Mouse (Mus musculus) heart, postnatal 10 days (tissue): ENCODE results near the gene Ipo4. TPM values are rescaled to one million over a fixed set of nuclear protein-coding genes. Genes with fewer than 3 reads are reported as not detected.

Experiments used
- DNase-seq, 2 experiments: peaks; one replicate each; pipeline ENCODE4 v3.0.0; 2021
- intact Hi-C: fragments of 180-260 bp; cut with DNase I; formaldehyde crosslinking; loops from one replicate; pipeline ENCODE4 v1.15.1; 2025
- total RNA-seq, 2 experiments: library from RNA; stranded (reverse); gene quantifications; 2 replicates each; pipeline ENCODE4 v1.2.3; 2021

Ipo4 gene
- total RNA-seq, 2 experiments from 2014 or later: 54.7 to 55.0 TPM

DNA sequence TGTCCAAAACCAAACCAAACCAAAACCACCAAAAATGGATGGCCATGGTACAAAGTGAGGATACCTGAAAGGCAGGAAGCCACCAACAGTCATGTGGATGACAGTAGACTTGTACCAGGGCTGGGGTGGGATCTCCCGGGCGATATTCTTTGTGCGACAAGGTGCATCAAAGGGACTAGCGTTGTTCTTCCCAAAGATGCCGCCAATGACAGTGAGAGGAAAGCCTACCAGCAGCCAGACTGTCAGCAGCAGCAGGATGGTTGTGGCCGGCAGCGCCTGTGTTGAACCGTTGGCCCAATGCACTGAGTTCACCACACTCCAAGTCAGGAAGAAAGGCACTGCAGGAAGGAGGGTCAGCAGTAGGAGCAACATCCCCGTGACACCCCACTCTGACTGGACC, 2.0 kb upstream of the Ipo4 start, which contains the start of gene Gm49378:
Gene Gm49378 (minus strand): TSS at position 101 of the 400 bp plus-strand sequence.
- no peak for DNase-seq
- intact Hi-C loops: no loop called here

DNA sequence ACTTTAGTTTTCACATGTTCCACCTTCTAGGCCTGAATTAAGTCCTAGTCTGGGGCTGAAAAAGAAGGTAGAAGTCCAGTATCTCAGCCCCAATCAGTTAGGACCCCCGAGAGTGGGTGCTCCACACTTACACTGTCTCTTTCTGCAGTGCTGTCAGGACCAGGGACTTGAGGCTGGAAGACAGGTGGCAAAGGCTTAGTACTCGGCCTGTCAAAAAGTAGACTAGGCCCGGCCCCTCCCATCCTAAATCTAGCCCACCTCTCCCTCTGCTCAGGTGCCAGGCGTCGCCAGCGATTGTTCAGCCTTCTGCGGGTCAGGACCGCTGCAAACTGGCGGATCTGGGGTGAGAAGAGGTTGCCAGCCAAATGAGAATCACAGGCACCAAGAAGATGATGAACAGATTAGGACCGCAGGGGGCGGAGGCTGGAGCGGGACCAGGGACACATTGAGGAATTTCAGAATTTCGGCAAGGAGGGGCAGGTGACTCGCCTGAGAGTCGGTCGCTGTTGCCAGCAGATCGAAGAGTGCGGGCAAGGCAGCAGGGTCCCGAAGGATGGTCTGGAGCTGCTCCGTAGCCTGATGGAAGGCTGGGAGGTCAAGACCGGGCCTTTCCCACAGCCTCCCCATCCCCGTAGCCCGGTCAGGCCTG, 759 bp downstream of the Ipo4 start:
- intact Hi-C loops: no loop called here
- DNase-seq: no peak

DNA sequence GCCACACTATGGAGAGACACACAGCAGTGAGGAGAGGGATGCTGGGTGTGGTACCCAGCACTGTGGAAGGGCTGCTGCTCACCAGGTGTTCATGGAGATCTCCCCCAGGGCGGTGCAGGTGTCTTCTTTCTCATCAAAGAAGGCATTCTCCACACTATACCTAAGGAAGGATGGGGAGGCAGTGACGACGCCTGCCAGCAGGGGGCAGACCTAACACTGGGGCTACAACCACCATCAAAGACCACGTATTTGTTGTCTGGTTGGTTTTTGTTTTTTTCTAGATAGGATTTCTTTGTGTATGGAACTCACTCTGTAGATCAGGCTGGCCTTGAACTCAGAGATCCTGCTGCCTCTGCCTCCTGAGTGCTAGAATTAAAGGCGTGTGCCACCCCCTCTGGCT, 6.4 kb downstream of the Ipo4 start:
- intact Hi-C loops: loop anchor here (2.0 to 5.0 kb wide), 2 partner anchors 113 to 128 kb away; partner anchors contain the start of gene Cideb
- peak; percentile 35 to 69 for DNase-seq

DNA sequence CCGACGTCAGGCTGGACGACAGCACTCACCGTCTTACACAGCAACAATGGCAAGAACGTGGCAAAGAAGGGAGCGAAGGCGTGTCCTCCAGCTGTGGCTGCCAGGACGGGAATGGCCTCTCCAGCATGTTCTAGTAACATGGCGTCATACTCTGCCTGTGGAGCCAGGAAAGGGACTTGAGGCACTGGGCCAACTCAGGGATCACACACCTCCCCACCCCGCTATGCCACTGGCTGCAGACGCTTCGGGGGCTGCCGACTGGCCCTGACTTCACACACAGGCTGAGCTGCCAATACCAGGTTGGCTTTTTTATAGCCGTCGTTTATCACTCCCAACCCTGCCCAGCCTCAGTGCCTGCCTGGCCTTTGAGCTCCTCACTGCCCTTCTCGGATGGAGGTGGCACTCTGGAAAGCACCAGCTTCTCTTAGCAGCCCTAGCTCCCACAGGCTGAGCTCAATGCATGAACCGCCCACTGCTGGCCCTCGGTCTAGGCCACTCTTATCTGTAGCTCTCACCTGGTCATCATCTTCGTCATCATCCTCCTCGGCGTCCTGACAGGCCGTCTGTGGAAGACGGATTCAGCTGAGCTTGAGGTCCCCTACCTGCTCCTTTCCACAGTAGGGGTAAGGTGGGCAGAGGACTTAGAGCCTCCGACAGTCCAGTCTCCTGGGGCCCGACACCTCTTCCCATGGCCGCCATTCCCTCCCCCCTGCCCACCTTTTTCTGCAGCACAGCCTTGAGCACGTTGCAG, 7.5 kb downstream of the Ipo4 start:
- DNase-seq: peak; percentile 22 to 28
- intact Hi-C loops: loop anchor here (2.0 to 5.0 kb wide), 2 partner anchors 115 to 129 kb away; partner anchors contain the start of gene Cideb

DNA sequence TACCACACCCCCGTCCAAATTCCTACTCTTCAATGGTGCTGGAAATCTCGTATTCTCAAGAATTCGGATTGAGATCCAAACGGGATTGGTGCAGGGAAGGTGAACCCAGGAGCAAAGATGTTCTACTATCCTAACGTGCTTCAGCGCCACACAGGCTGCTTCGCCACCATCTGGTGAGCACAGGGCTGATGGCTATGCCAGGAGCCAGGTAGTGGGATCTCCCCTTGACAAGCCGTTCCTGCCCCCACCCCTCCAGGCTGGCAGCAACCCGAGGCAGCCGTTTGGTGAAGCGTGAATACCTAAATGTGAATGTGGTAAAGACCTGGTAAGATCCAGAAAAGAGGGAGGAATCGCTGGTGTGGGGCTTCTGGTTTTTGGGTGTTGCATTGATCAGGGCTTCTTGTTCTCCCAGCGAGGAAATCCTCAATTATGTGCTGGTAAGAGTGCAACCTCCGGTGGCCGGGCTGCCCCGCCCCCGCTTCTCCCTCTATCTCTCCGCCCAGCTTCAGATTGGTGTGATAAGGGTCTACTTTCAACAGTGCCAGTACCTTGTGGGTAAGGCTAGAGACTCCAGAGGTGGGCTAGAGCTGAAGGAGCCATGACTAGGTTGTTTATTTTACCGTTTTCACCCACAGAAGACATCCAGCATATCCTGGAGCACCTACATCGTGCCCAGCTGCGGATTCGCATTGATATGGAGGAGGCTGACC, 17.1 kb downstream of the Ipo4 start:
- no peak for DNase-seq
- intact Hi-C loops: no loop called here

DNA sequence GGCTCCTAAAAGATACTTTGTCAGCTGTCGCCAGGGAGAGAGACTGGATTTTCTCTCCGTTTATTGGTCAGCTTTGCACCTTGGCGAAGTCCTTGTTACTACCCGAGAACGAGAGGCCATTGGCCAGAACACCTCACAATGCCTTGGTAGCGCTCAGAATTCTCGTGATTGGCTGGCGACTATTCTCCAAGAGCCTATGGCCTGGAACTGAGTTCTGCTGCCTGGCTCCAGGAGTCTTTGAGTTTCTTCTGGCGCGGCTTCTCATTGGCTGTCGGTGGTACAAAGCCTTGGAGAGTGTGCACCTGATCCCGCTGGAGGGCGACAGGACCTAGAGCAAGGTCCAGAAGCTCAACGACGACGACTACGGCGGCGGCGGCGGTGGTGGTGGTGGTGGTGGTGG, 17.9 kb downstream of the Ipo4 start, which contains the start of gene Rec8:
Gene Rec8 (plus strand): TSS at position 216 of the 400 bp plus-strand sequence.
- intact Hi-C loops: no loop called here
- peak; percentile 19 to 40 for DNase-seq

DNA sequence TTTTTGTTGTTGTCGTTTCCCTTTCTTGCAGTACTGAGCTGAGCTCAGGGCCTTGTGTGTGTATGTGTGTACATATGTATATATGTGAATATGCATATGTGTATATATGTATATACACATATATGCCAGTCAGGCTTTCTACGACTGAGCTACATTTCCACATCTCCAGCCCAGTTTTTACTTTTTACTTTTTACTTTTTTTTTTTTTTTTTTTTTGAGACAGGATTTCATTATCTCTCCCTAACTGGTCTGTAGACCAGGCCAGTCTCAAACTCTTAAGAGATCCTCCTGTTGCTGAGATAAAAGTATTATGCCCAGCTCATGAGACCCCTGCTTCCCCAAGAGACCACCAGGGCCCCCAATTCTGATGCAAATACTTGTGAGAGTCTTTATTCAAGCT, 18.9 kb downstream of the Ipo4 start:
- DNase-seq: no peak
- intact Hi-C loops: no loop called here

DNA sequence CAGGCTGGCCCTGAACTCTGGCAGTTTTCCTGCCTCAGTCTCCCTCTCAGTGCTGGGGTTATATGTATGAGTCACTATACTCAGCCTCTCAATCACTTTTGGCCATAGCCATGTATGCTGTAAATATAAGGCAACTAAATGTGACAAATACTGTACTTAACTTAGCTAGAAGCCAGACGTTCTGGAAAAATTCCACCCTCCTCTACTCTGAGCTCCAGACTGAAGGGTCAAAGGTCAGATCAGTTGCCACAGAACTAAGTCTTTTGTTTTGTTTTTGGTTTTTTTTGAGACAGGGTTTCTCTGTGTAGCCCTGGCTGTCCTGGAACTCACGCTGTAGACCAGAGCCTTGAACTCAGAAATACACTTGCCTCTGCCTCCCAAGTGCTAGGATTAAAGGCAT, 19.9 kb downstream of the Ipo4 start:
- DNase-seq: no peak
- intact Hi-C loops: no loop called here

DNA sequence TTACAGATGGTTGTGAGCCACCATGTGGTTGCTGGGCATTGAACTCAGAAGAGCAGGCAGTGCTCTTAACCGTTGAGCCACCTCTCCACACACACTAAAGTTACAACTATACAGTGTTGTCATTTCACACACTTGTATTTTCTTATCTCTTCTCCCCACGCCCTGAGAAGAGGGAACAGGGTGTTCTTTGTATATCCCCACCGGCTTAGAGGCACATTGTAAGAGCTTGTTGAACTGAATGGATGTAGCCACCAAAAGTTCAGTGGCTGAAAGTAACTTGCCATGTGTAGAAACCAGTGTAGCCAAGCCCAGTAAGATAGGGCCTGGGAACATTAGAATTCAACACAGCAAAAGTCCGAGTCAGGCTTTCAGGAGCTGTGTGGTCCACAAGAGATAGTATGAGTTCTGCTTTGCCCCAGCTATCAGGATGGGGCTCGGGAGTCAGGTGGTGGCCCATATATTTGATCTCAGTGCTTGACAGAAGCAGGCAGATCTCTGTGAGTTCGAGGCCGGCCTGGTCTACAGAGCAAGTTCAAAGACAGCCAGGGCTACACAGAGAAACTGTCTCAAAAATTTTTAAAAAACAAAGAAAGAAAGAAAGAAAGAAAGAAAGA, 21.1 kb downstream of the Ipo4 start:
- intact Hi-C loops: no loop called here

DNA sequence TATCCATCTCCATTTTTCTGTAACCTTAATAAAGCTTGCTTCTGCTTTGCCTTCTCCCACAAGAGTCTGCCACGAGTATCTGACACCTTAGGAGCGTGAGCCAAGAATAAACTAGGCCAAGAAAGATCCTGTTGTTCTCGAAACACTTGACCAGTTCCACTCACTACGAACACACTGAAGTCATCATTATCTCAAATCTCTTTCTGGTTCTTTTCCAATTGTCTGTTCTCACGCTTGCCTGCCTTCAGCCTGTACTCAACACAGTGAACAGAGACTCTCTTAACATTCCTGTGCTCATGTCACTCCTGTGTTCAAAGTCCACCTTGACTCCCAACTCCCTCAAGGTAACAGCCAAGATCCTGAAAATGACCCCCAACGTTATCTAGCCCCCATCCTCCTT, 22.4 kb downstream of the Ipo4 start:
- no peak for DNase-seq
- intact Hi-C loops: no loop called here

More for the DNA sequence above, 21.1 kb downstream of the Ipo4 start:
- no peak for DNase-seq

DNA sequence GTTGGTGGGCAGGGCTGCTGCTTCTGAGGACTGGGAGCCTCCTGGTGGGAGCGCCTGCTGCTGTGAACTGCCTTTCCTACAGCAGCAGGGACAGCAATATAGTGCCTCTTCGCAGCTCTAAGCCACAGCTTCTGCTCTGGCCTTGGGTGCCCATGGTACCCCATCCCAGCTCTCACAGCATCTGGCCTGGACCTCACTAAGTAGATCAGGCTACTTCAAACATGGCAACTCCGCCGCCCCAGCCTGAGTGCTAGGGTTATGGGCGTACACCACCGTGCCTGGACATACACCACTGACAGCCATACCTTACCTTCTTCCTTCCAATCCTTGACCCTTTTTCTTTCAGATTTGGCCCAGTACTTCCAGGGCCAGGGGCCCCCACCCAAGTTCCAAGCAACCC, 27.4 kb downstream of the Ipo4 start:
- intact Hi-C loops: no loop called here
- DNase-seq: no peak

DNA sequence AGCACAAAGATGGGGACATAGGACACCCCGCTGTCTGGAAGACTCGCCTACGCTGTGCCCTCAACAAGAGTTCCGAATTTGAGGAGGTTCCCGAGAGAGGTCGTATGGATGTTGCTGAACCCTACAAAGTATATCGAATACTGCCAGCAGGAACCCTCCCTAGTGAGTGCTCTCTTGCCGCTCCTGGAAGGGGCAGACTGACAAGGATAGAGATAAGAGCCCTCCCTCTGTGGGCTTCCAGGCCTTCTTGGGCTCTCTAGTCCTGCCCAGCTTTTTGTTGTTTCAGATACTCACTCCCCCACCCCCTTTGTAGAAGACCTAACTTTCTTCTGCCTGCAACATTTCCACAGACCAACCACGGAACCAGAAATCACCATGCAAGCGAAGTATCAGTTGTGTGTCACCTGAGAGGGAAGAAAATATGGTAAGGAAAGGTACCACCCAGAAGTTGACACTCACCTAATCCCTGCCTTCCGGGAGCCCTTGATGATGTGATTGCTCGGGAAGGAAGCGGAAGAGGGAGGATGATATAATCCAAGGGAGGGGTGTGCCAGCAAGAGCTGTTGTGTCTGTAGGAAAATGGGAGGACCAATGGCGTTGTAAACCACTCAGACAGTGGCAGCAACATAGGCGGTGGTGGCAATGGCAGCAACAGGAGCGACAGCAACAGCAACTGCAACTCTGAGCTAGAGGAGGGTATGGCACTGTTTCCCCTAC, 29.9 kb downstream of the Ipo4 start:
- intact Hi-C loops: no loop called here
- DNase-seq: no peak

DNA sequence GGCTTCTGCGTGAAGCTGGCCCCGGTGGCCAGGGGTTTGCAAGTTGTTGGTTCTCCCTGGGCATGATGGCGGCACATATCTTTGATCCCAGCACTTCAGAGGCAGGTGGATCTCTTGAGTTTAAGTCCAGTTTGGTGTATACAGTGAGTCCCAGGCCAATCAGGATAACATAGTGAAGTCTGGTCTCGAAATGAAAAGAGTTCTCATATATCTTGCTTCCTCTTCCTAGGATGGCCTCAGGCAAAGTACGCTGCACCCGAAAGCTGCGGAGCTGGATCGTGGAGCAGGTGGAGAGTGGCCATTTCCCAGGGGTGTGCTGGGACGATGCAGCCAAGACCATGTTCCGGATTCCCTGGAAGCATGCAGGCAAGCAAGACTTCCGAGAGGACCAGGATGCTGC, 30.9 kb downstream of the Ipo4 start:
- no peak for DNase-seq
- intact Hi-C loops: loop anchor here (1.0 to 5.0 kb wide), 2 partner anchors 45 to 108 kb away; partner anchors contain the start of genes A730061H03Rik and Dcaf11

DNA sequence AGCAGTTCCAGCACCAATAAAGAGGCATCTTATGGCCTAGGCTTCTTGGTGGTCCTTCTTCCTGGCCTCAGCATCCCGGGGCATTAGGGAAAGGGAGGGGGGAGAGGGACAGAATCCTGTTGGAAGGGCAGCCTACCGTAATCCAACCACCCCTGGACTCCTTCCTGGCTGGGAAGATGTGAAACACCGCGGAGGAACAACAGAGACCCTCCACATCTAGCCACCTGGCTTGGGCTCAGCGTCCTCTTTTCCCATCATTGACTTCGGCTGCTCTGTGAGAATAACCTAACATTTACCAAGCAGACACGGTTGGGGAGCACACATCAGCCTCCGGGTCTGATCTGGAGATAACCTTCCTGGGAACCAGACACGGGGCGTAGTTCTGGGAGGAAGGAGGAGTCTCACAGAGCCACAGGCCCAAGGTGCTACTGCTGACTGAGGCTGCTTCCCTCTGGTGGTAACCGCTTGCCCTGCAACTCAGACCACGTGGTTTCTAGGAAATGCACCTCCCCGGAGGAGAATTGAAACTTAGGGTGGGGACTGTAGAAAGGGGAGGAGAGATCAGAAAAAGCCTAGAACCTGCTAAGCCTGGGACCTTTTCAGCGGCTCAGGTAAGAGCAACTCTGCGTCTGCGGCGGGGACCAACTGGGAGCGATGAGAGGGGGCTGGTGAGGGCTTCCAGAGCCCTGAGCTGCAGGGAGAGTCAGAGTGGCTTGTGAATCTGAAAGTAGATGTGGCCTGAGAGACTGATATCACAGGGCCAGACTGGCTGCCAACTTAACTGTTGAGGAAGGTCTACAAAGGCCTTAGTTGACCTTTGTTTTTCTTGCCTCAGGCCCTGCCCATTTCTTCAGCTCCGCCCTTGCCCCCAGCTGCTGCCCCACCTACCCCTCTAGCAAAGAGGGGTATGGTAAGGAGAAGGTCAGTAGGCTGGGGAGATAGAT, 31.9 kb downstream of the Ipo4 start:
- intact Hi-C loops: loop anchor here (1.0 to 5.0 kb wide), 2 partner anchors 44 to 107 kb away; partner anchors contain the start of genes A730061H03Rik and Dcaf11
- DNase-seq: peak; percentile 93 to 95

DNA sequence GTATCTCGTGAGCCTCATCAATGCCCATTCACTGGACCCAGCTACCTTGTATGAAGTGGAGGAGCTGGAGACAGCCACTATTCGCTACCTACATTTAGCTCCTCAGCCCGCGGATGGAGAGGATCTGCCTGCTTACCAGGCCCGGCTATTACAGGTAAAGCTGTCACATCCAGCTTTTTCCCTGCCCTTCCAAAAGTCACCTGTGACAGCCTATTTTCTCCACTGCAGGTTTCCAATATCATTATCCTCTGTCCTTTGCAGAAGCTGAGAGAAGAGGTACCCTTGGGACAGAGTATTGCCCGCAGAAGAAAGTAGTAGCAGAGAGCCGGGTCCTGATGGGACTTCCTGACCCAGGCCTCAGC, 32.5 kb downstream of the Ipo4 start, which contains the start of gene Irf9:
Gene Irf9 (plus strand): TSS at position 301 of the 362 bp plus-strand sequence.
- no peak for DNase-seq
- intact Hi-C loops: loop anchor here (5.0 kb wide), 1 partner anchor 106 kb away; no protein-coding TSS in a partner anchor

DNA sequence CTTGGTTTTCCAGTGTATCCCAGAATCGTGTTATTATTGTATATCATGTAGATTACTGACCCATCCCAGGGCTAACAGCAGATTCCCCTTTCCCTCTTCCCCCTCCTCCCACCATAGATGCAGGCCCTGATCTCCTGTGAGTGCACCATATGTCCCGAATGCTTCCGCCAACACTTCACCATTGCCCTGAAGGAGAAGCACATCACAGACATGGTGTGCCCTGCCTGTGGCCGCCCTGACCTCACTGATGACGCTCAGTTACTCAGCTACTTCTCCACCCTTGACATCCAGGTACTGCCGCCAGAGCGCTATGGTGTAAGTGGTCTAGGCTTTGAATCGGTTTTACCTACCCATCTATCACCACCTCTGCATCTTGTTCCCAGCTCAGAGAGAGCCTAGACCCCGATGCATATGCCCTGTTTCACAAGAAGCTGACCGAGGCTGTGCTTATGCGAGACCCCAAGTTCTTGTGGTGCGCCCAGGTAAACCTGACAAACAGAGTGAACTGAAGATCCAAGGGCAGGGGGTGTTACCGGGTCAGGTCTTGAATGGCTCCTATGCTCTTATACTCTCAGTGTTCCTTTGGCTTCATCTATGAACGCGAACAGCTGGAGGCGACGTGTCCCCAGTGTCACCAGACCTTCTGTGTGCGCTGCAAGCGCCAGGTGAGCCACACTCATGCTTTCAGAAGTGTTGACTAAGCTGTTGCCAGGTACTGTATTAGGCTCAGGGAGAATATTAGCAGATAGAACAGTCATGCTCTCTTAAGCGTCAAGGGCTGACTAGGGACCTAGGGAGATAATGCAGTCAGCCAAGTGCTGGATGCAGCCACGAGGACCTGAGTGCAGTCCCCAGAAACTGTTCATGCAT, 37.0 kb downstream of the Ipo4 start:
- intact Hi-C loops: no loop called here
- no peak for DNase-seq

DNA sequence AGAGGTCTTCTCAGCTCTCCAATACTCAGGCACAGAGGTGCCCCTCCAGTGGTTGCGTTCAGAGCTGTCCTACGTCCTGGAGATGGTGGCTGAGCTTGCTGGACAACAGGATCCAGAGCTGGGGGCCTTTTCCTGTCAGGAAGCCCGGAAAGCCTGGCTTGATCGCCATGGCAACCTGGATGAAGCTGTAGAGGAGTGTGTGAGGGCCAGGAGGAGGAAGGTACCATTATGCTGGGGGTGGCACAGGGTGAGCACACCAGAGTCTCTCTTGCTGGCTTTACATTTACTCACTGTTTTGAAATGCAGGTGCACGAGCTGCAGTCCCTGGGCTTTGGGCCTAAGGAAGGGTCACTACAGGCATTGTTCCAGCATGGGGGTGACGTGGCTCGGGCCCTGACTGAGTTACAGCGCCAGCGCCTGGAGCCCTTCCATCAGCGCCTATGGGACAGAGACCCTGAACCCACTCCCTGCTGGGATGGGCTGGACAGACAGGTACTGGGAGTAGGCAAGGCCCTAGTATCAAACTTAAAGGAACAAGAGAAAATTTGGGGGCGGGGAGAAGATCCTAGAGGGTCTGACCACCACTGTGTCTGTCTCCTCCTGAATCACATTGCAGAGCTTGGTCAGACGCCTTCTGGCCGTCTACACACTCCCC, 39.6 kb downstream of the Ipo4 start:
- DNase-seq: no peak
- intact Hi-C loops: no loop called here
